Mouse (Mus musculus): Measurements from ENCODE around the gene Cacna1c. TPM values are rescaled to one million over a fixed set of nuclear protein-coding genes. Genes with fewer than 3 reads are reported as not detected.
A peak's percentile ranks its signal among the peaks of the same experiment; 100 is the strongest.

Gene Cacna1c
- polyA plus RNA-seq, 1 experiment from 2014 or later, result 7.3 TPM

GRCm38 (mm10) chr6:119105651-119106595, 90.3 kb downstream of the Cacna1c start:
- H3K36me3 ChIP-seq, result no peaks in the 10 kb centered on the region
- no peak for ATAC-seq (ENCODE audit: low FRiP score)
- H3K9me3 ChIP-seq (replicated peaks), result no peaks in the 10 kb centered on the region
- peaks cover 28% of the 10 kb centered on the region for H3K4me1 ChIP-seq
- H3K9ac ChIP-seq, result 0 out of 2 replicates have a peak overlapping the region, but pooled peaks have one; percentile 25
- peak overlapping the region; percentile 81 for H3K4me2 ChIP-seq (replicated peaks)
- peak overlapping the region; percentile 58 for H3K4me3 ChIP-seq
- 15% methylated on average over 11 of the region's 11 CpGs for WGBS
- peaks cover 31% of the 10 kb centered on the region for H3K27me3 ChIP-seq
- no peak overlapping the region for H3K27ac ChIP-seq

- no peak overlapping the region for H3K4me3 ChIP-seq
- H3K4me1 ChIP-seq, result peaks cover 23% of the 10 kb centered on the region
- peaks cover 25% of the 10 kb centered on the region for H3K27me3 ChIP-seq
- H3K9ac ChIP-seq, result no peak overlapping the region
- no peaks in the 10 kb centered on the region for H3K36me3 ChIP-seq
- H3K4me2 ChIP-seq (replicated peaks), result no peak overlapping the region
- ATAC-seq (ENCODE audit: low FRiP score), result no peak
- H3K27ac ChIP-seq, result no peak overlapping the region
- WGBS, result 35% methylated on average over 8 of the region's 8 CpGs
- H3K9me3 ChIP-seq (replicated peaks), result no peaks in the 10 kb centered on the region
Measured at GRCm38 (mm10) chr6:119104246-119104645, 92.0 kb downstream of the Cacna1c start.

GRCm38 (mm10) chr6:119102936-119103335, 93.3 kb downstream of the Cacna1c start:
- H3K4me2 ChIP-seq (replicated peaks), result no peak overlapping the region
- no peak overlapping the region for H3K9ac ChIP-seq
- 84% methylated on average over 9 of the region's 9 CpGs for WGBS
- H3K9me3 ChIP-seq (replicated peaks), result no peaks in the 10 kb centered on the region
- no peak overlapping the region for H3K27ac ChIP-seq
- no peak for ATAC-seq (ENCODE audit: low FRiP score)
- H3K4me1 ChIP-seq, result peaks cover 21% of the 10 kb centered on the region
- H3K4me3 ChIP-seq, result no peak overlapping the region
- no peaks in the 10 kb centered on the region for H3K36me3 ChIP-seq
- H3K27me3 ChIP-seq, result peaks cover 25% of the 10 kb centered on the region

- Histone ChIP-seq H3K27ac (no peak overlapping the region), H3K27me3 (no peaks in the 10 kb centered on the region), H3K4me3 (no peak overlapping the region), H3K4me2 (replicated peaks) (no peak overlapping the region), H3K36me3 (no peaks in the 10 kb centered on the region), H3K9me3 (replicated peaks) (no peaks in the 10 kb centered on the region), H3K9ac (no peak overlapping the region), H3K4me1 (0 out of 2 replicates have a peak, but pooled peaks cover 2% of the 10 kb centered on the region)
- WGBS, result 84% methylated on average over 2 of the region's 2 CpGs
- ATAC-seq (ENCODE audit: low FRiP score), result no peak
Measured at GRCm38 (mm10) chr6:119099333-119099732, 96.9 kb downstream of the Cacna1c start.

GRCm38 (mm10) chr6:119096481-119096880, 99.7 kb downstream of the Cacna1c start:
- Histone ChIP-seq H3K27ac (no peak overlapping the region), H3K9ac (no peak overlapping the region), H3K27me3 (no peaks in the 10 kb centered on the region), H3K4me2 (replicated peaks) (no peak overlapping the region), H3K36me3 (no peaks in the 10 kb centered on the region), H3K4me1 (0 out of 2 replicates have a peak, but pooled peaks cover 2% of the 10 kb centered on the region), H3K9me3 (replicated peaks) (no peaks in the 10 kb centered on the region), H3K4me3 (no peak overlapping the region)
- no peak for ATAC-seq (ENCODE audit: low FRiP score)
- 85% methylated on average over 7 of the region's 7 CpGs for WGBS

- Histone ChIP-seq H3K4me2 (replicated peaks) (no peak overlapping the region), H3K27me3 (no peaks in the 10 kb centered on the region), H3K9me3 (replicated peaks) (no peaks in the 10 kb centered on the region), H3K36me3 (no peaks in the 10 kb centered on the region), H3K9ac (no peak overlapping the region), H3K4me3 (no peak overlapping the region), H3K4me1 (0 out of 2 replicates have a peak, but pooled peaks cover 3% of the 10 kb centered on the region), H3K27ac (no peak overlapping the region)
- 85% methylated on average over 6 of the region's 6 CpGs for WGBS
- no peak for ATAC-seq (ENCODE audit: low FRiP score)
Measured at GRCm38 (mm10) chr6:119095081-119095480, 101.1 kb downstream of the Cacna1c start.

GRCm38 (mm10) chr6:119089173-119089572, 107.0 kb downstream of the Cacna1c start:
- ATAC-seq (ENCODE audit: low FRiP score), result no peak
- Histone ChIP-seq H3K36me3 (no peaks in the 10 kb centered on the region), H3K4me3 (no peak overlapping the region), H3K4me2 (replicated peaks) (no peak overlapping the region), H3K27ac (no peak overlapping the region), H3K9me3 (replicated peaks) (no peaks in the 10 kb centered on the region), H3K9ac (no peak overlapping the region), H3K4me1 (0 out of 2 replicates have a peak, but pooled peaks cover 6% of the 10 kb centered on the region), H3K27me3 (no peaks in the 10 kb centered on the region)
- 78% methylated on average over 8 of the region's 8 CpGs for WGBS

- Histone ChIP-seq H3K4me3 (no peak overlapping the region), H3K27ac (no peak overlapping the region), H3K4me1 (0 out of 2 replicates have a peak, but pooled peaks cover 6% of the 10 kb centered on the region), H3K9ac (no peak overlapping the region), H3K4me2 (replicated peaks) (no peak overlapping the region), H3K27me3 (no peaks in the 10 kb centered on the region), H3K9me3 (replicated peaks) (no peaks in the 10 kb centered on the region), H3K36me3 (no peaks in the 10 kb centered on the region)
- 76% methylated on average over 8 of the region's 8 CpGs for WGBS
- ATAC-seq (ENCODE audit: low FRiP score), result no peak
Measured at GRCm38 (mm10) chr6:119088381-119088780, 107.8 kb downstream of the Cacna1c start.

GRCm38 (mm10) chr6:119087919-119088318, 108.3 kb downstream of the Cacna1c start:
- H3K27ac ChIP-seq, result no peak overlapping the region
- H3K4me1 ChIP-seq, result 0 out of 2 replicates have a peak, but pooled peaks cover 6% of the 10 kb centered on the region
- H3K9ac ChIP-seq, result no peak overlapping the region
- no peaks in the 10 kb centered on the region for H3K27me3 ChIP-seq
- no peaks in the 10 kb centered on the region for H3K36me3 ChIP-seq
- H3K4me3 ChIP-seq, result no peak overlapping the region
- 92% methylated on average over 8 of the region's 8 CpGs for WGBS
- no peak overlapping the region for H3K4me2 ChIP-seq (replicated peaks)
- ATAC-seq (ENCODE audit: low FRiP score), result no peak
- no peaks in the 10 kb centered on the region for H3K9me3 ChIP-seq (replicated peaks)

GRCm38 (mm10) chr6:119085789-119086188, 110.4 kb downstream of the Cacna1c start:
- no peak overlapping the region for H3K4me3 ChIP-seq
- H3K36me3 ChIP-seq, result no peaks in the 10 kb centered on the region
- ATAC-seq (ENCODE audit: low FRiP score), result no peak
- H3K4me1 ChIP-seq, result 0 out of 2 replicates have a peak, but pooled peaks cover 3% of the 10 kb centered on the region
- no peaks in the 10 kb centered on the region for H3K27me3 ChIP-seq
- 76% methylated on average over 3 of the region's 3 CpGs for WGBS
- no peak overlapping the region for H3K27ac ChIP-seq
- H3K4me2 ChIP-seq (replicated peaks), result no peak overlapping the region
- H3K9ac ChIP-seq, result no peak overlapping the region
- H3K9me3 ChIP-seq (replicated peaks), result no peaks in the 10 kb centered on the region

GRCm38 (mm10) chr6:119084532-119084931, 111.7 kb downstream of the Cacna1c start:
- Histone ChIP-seq H3K27ac (no peak overlapping the region), H3K9ac (no peak overlapping the region), H3K9me3 (replicated peaks) (no peaks in the 10 kb centered on the region), H3K4me2 (replicated peaks) (no peak overlapping the region), H3K4me1 (0 out of 2 replicates have a peak, but pooled peaks cover 3% of the 10 kb centered on the region), H3K36me3 (no peaks in the 10 kb centered on the region), H3K4me3 (no peak overlapping the region), H3K27me3 (no peaks in the 10 kb centered on the region)
- 77% methylated on average over 9 of the region's 9 CpGs for WGBS
- no peak for ATAC-seq (ENCODE audit: low FRiP score)

- no peak overlapping the region for H3K9ac ChIP-seq
- no peak overlapping the region for H3K4me3 ChIP-seq
- H3K27me3 ChIP-seq, result no peaks in the 10 kb centered on the region
- 0 out of 2 replicates have a peak, but pooled peaks cover 3% of the 10 kb centered on the region for H3K4me1 ChIP-seq
- 78% methylated on average over 7 of the region's 7 CpGs for WGBS
- no peaks in the 10 kb centered on the region for H3K9me3 ChIP-seq (replicated peaks)
- no peak for ATAC-seq (ENCODE audit: low FRiP score)
- H3K36me3 ChIP-seq, result no peaks in the 10 kb centered on the region
- no peak overlapping the region for H3K4me2 ChIP-seq (replicated peaks)
- no peak overlapping the region for H3K27ac ChIP-seq
Measured at GRCm38 (mm10) chr6:119083559-119083958, 112.7 kb downstream of the Cacna1c start.
